Mouse (Mus musculus) gastrocnemius, adult 2 months (tissue): ENCODE measurements around the gene Gm9964. TPM values are rescaled to one million over a fixed set of nuclear protein-coding genes. Genes with fewer than 3 reads are reported as not detected.

Experiments
- DNase-seq: peaks from one replicate; pipeline ENCODE4 v3.0.0; 2022
- H3K27ac ChIP-seq: fragments of 200-600 bp; 2 replicates; pipeline ENCODE4 v1.8.1; 2022; ENCODE audit warnings: mild to moderate bottlenecking
- H3K4me3 ChIP-seq: fragments of 200-600 bp; 2 replicates; pipeline ENCODE4 v1.8.1; 2022; ENCODE audit warnings: mild to moderate bottlenecking, moderate library complexity
- CTCF ChIP-seq: fragments of 200-600 bp; IDR thresholded peaks from 2 replicates; pipeline ENCODE4 v1.8.1; 2022; ENCODE audit warnings: antibody characterized with exemption, mild to moderate bottlenecking, moderate library complexity
- intact Hi-C: fragments of 180-260 bp; cut with DNase I; formaldehyde crosslinking; loops from one replicate; pipeline ENCODE4 v1.15.1; 2025
- long read RNA-seq, 2 experiments: library from polyadenylated mRNA; stranded (forward); transcript quantifications; one replicate each; pipeline ENCODE4 v2.0.0; 2021
- total RNA-seq, 2 experiments: library from RNA; stranded (reverse); gene quantifications; 2 replicates each; pipeline ENCODE4 v1.2.3; 2021

Gene Gm9964
- not detected for total RNA-seq
- long read RNA-seq, experiment 1 = 0 reads
- long read RNA-seq, experiment 2 = 0 reads

DNA sequence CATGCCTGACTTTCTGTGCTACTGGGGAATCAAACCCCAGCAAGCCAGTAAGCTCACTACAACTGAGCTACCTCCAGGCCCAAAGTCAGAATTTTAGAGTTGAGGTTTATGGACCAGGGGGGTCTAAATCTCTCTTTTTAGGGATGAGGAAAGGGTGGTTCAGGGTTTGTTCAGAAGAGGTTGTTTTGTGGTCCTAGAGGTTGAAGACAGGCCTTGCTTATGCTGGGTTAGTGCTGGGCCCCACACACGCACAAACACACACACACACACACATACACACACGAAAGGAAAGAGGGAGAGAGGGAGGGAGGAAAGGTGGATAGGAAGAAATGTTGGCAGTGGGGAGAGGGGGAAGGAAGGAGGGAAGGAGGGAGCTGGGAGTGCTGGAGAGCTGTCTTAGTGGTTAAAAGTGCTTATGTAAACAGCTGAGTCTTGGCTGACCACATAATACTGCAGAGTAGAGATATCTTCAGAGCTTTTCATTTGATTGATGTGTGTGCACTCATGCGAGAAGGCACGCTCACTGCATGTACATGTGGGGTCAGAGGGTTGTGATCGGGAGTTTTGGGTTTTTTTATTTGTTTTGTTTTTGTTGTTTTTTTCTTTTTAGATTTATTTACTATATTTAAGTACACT lies at the start of gene Gm9964:
TSS of gene Gm9964 (minus strand) at position 51 of the 636 bp plus-strand sequence.
- no peak within 1 kb of the TSS for H3K4me3 ChIP-seq
- no peak for DNase-seq
- intact Hi-C loops = loop anchor here (1.0 to 5.0 kb wide), 4 partner anchors 73 to 330 kb away; no protein-coding TSS in a partner anchor
- H3K27ac ChIP-seq = peak within 1 kb of the TSS; percentile 58
- no peak for TF ChIP-seq CTCF

DNA sequence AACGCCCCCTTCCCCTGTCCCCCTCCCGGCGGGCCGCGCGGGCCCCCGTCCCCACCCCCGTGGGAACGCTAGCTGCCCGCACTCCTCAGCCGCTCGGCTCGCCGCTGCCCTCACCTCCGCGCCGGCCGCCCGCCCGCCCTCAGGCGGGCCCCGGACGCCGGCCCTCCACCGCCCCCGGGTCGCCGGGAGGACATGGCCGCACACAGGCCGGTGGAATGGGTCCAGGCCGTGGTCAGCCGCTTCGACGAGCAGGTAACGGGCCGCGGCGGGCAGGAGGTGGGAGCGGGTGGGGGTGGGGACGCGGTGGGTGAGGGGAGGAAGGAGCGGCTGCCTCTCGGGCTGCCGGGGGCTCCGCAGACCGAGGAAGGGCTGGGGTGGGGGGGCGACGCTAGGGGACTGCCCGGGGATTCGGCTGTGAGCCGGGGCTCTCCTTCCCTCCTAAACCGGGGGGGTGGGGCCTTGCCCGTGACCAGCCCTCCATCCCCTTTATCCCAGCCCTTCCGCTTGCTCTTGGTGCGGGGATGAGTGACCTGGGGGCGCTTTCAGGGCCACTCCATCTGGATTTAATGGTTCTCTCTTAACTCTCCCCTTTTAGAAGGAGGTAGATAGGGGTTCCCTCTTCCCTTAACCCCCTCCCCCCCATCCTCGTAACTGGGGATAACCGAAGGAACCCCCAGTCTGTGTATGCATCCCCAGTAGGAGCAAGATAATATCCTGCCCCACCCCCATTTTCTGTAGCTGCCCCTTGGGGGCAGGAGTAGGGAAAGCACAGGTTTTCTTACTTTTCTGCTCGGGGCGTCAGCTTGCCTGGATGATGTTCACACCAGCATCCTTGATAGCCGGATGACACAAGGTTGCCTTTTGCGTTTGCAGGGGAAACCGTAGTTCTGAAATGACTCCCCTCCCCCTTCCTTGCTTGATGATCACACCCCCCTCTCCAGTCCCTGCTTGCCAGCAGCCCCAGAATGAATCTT lies 43.4 kb upstream of the Gm9964 start:
- H3K4me3 ChIP-seq = peak overlapping the region; percentile 83
- peak overlapping the region; percentile 95 for H3K27ac ChIP-seq
- intact Hi-C loops = loop anchor here (5.0 kb wide), 1 partner anchor 57 kb away; no protein-coding TSS in a partner anchor
- no peak for TF ChIP-seq CTCF
- DNase-seq = peak; percentile 56

DNA sequence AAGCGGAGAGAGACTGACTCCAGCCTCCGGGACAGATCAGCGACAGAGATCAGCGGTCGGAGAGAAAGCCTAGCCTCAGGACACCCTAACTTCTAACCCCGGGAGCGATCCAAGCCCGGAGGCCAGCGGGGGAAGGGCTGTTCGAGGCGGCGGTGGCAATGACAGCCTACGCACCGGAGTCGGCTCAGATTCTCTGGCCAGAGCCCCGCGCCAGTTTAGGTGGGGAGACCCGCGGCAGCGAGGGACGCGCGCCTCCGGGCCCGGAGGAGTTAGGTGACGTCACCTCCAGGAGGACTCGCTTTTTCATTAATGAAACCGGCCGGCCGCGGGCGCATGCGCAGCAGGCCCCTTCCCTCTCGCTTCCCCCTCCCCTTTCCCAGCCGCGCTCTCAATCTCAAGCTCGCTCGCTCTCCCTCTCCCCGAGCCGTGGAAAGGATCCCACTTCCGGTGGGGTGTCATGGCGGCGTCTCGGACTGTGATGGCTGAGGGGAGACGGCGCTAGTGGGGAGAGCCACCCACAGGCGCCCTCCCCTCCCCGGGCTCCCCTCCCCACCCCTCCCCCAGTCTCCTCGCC lies 42.6 kb upstream of the Gm9964 start, which contains the start of gene Nf1:
TSS of gene Nf1 (plus strand) at position 460 of the 574 bp plus-strand sequence.
- Histone ChIP-seq H3K4me3 (peak within 1 kb of the TSS; percentile 83), H3K27ac (peak within 1 kb of the TSS; percentile 95)
- intact Hi-C loops = loop anchor here (5.0 kb wide), 1 partner anchor 58 kb away; no protein-coding TSS in a partner anchor
- DNase-seq = peak; percentile 97
- no peak for TF ChIP-seq CTCF

DNA sequence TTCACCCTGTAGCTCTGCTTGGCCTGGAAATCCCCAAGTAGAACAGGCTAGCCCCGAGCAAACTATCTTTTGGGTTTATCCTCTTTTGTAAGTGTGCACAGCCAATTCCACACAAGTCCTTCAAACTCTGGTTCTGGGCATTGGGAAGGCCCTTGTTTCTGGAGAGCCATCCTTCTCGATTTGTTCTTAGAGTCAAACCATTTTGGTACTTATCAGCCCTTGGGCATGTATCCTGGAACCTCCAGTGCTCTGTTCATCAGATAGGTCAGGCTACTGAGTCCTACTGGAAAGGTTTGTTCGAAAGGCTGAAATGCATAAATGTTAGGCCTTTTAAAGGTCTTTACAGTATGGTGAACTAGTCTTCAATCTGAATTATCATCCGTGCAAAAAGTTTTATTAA lies 41.9 kb upstream of the Gm9964 start:
- no peak for TF ChIP-seq CTCF
- peak overlapping the region; percentile 95 for H3K27ac ChIP-seq
- intact Hi-C loops = loop anchor here (5.0 kb wide), 1 partner anchor 59 kb away; no protein-coding TSS in a partner anchor
- no peak for DNase-seq
- peak overlapping the region; percentile 83 for H3K4me3 ChIP-seq

DNA sequence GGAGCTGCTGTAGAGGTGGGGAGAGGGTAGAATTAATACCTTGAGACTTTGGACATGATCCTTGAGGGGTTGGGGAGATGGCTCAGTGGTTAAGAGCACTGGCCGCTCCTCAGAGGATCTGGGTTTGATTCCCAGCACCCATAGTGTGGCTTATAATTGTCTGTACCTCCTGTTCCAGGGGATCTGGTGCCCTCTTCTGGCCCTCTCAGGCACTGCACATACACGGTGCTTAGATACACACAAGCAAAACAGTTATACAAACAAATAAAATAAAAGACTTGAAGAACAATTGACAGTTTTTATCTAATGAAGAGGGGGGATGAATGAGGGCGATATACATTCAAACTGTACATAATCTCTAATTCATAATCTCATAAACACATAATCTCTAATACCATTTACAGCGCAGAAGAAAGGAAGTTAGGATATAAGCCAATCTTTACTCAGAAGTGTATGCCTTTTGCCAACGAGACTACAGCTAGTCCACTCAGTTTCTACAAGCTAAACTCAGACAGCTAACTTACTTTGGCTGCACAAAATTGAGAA lies 40.1 kb upstream of the Gm9964 start:
- no peak for DNase-seq
- intact Hi-C loops = loop anchor here (5.0 kb wide), 1 partner anchor 61 kb away; no protein-coding TSS in a partner anchor
- Histone ChIP-seq H3K4me3 (no peak overlapping the region), H3K27ac (no peak overlapping the region)
- peak; percentile 53 for TF ChIP-seq CTCF

DNA sequence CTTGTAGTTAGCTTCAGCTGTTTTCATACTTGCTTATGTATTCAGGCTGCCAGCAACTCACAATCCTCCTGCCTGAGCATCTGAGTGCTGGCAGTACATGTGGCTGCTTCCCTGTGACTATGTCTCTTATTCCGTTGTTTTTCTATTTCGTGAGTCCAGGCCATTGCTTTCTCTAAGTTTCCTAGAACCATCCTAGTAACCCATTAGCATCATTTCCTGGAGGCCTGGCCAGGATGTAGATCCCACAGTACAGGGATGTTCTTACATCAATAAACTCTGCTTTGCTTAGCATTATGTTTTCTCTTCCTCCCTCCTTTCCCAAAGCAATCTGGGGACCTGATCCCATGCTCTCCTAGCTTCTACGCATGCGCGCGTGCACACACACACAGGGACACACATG lies 38.4 kb upstream of the Gm9964 start:
- no peak overlapping the region for H3K4me3 ChIP-seq
- DNase-seq = no peak
- intact Hi-C loops = loop anchor here (5.0 kb wide), 1 partner anchor 62 kb away; no protein-coding TSS in a partner anchor
- no peak overlapping the region for H3K27ac ChIP-seq
- no peak for TF ChIP-seq CTCF

DNA sequence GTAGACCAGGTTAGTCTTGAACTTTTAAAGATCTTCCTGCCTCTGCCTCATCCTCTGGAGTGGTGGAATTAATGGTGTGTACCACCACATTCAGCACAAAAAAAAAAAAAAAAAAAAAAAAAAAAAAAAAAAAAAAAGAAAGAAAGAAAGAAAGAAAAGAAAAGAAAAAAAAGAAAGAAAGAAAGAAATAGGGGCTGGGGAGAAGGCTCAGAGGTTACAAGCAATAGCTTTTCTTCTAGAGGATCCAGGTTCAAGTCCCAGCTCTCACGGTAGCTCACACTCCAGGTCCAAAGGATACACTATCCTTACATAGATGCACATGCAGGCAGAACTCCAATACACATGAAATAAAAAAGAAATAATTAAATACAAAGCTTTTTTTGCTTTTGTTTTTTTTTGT lies 32.9 kb upstream of the Gm9964 start:
- Histone ChIP-seq H3K27ac (no peak overlapping the region), H3K4me3 (no peak overlapping the region)
- DNase-seq = no peak
- intact Hi-C loops = no loop called here
- TF ChIP-seq CTCF = no peak

DNA sequence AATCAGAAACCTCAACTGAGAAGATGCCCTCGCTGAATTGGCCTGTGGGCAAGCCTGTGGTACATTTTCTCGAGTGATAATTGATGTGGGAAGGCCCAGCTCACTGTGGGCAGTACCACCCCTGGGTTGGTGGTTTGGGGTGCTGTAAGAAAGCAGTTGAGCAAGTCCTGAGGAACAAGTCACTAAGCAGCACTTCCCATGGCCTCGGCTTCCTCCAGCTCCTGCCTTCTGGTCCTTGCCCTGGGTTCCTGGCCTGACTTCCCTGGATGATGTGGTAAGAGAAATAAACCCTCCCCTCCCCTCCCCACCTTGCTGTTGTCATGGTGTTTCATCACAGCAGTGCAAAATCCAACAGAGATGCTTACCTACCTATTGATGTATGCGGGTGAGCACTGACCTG lies 31.4 kb upstream of the Gm9964 start:
- Histone ChIP-seq H3K4me3 (no peak overlapping the region), H3K27ac (no peak overlapping the region)
- TF ChIP-seq CTCF = no peak
- no peak for DNase-seq
- intact Hi-C loops = no loop called here

DNA sequence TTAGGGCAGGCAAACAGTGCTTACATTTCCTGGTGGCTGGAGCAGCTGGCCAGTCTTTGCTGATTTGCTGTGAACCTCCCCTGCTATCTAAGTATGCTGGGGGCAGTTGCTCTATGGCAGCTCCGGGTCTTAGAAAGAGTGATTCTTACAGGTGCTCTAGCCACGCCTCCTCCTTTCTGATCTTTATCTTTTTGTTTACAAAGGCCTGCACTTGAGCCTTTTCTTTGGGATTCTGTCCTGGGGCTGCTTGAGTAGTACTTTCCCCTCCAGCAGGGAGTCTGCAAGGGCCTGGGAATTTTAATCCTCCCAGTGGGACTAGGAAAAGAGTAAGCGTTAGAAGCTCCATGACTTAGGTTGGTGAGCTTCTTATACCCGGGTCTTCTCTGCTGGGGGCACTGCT lies 30.4 kb upstream of the Gm9964 start:
- intact Hi-C loops = no loop called here
- no peak for DNase-seq
- Histone ChIP-seq H3K4me3 (no peak overlapping the region), H3K27ac (no peak overlapping the region)
- TF ChIP-seq CTCF = no peak

DNA sequence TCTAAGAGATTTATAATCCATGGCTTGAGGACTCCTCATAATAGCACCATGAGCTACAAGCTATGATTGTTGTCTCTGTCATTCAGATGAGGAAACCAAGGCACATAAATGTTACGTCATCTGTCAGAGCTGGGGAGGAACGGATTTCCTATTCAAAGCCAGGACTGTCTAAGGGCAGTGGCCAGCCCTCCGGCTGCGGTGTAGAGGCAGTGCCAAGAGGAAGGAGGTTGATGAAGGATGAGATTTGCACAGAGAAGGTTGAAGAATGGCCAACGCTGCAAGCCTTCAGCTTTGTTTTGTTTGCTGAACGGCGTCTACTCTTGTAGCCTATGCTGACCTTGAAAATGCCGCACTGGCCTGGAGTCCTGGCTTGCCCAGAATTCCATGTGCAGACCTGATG lies 29.0 kb upstream of the Gm9964 start:
- intact Hi-C loops = no loop called here
- Histone ChIP-seq H3K27ac (no peak overlapping the region), H3K4me3 (no peak overlapping the region)
- DNase-seq = no peak
- no peak for TF ChIP-seq CTCF

DNA sequence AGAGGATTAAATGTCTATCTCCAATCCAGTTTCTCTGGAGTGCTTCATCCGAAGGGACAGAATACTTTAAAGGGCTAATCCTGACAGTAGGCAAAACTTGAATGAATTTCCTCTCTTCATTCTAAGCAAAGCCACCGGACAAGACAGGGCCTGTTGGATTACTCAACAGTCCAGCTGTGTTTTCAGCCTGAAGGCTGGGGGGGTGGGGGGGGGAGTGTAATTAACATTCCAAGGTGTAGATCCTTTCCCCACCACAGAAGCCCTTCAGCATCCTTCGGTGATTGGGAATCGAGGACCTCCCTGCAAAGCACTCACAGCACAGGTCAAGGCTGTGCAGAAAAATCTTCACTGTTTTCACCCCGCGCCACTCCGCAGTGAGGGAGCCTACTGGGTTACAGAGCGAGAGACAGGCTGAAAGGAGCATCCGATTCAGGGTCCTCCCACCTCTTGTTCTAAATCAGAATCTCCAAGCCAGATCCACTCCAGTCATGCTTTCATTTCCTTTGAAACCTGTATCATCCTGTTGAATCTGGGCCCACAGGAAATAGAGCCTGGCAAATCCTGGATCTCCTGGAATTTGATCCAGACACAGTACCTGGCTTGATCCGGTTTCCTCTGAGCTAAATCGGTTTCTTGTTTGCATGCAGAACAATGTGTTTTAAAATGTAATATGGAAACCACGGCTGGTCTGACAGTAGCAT lies 27.4 kb upstream of the Gm9964 start:
- intact Hi-C loops = no loop called here
- no peak for TF ChIP-seq CTCF
- Histone ChIP-seq H3K27ac (no peak overlapping the region), H3K4me3 (no peak overlapping the region)
- no peak for DNase-seq

DNA sequence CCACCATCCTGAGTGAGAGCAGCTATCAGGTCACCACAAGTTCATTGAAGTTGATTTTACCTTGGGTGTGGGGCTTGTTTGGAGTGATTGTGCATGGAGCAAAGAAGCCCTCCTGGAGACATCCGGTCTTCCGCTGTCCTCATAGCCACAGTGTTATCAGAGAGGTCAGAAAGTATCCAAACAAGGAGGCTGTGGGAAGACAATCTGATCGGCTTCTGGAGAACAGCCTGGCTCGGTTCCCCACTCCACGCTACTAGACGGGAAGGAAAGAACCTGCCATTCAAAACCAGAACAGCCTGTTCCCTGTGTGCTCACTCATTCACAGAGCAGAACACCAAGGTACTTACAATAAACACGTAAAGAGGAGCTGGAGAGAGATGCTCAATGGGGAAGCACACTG lies 23.1 kb upstream of the Gm9964 start:
- no peak for DNase-seq
- intact Hi-C loops = no loop called here
- TF ChIP-seq CTCF = no peak

More for the DNA sequence above, 23.1 kb upstream of the Gm9964 start:
- Histone ChIP-seq H3K4me3 (no peak overlapping the region), H3K27ac (no peak overlapping the region)
